Mouse (Mus musculus) forebrain, embryonic 13.5 days (tissue): Measurements from ENCODE around the gene Slc16a11. TPM values are rescaled to one million over a fixed set of nuclear protein-coding genes. Genes with fewer than 3 reads are reported as not detected.

Experiments
- ATAC-seq: fragments of 200-750 bp; cut with Nextera tagmentation; 2 replicates; pipeline ENCODE4 v1.8.0; 2017
- H3K27ac ChIP-seq: fragments of 300-500 bp; sonication (generic); 2 replicates; pipeline ENCODE4 v1.5.1; 2015; ENCODE audit warnings: inconsistent platforms, mild to moderate bottlenecking, moderate library complexity
- H3K27me3 ChIP-seq: fragments of 300-500 bp; sonication (generic); 2 replicates; pipeline ENCODE4 v1.6.1; 2015; ENCODE audit warnings: mild to moderate bottlenecking, inconsistent platforms
- H3K36me3 ChIP-seq: fragments of 300-500 bp; sonication (generic); 2 replicates; pipeline ENCODE4 v1.6.1; 2015; ENCODE audit warnings: mild to moderate bottlenecking, inconsistent platforms; ENCODE audit not compliant: poor library complexity, severe bottlenecking
- H3K4me1 ChIP-seq: fragments of 300-500 bp; sonication (generic); 2 replicates; pipeline ENCODE4 v1.6.1; 2015; ENCODE audit warnings: inconsistent platforms
- H3K4me2 ChIP-seq: fragments of 300-500 bp; sonication (generic); 2 replicates; pipeline ENCODE4 v1.6.1; 2015; ENCODE audit warnings: inconsistent platforms, mild to moderate bottlenecking, moderate library complexity
- H3K4me3 ChIP-seq: fragments of 300-500 bp; sonication (generic); 2 replicates; pipeline ENCODE4 v1.5.1; 2015; ENCODE audit warnings: mild to moderate bottlenecking, inconsistent platforms
- H3K9ac ChIP-seq: fragments of 300-500 bp; sonication (generic); 2 replicates; pipeline ENCODE4 v1.6.1; 2015; ENCODE audit warnings: mild to moderate bottlenecking, inconsistent platforms
- H3K9me3 ChIP-seq: fragments of 300-500 bp; sonication (generic); replicated peaks from 2 replicates; pipeline ENCODE4 v1.6.1; 2016; ENCODE audit warnings: inconsistent platforms
- WGBS: fragments of 180-500 bp; shearing (Covaris S2); methylation state at CpG from one replicate; pipeline ENCODE4 v1.1.7; 2015; 5-methylcytosine and 5-hydroxymethylcytosine counted together
- polyA plus RNA-seq: library from polyadenylated mRNA; unstranded; fragments of >200 nt; fragmentation: Nextera tagmentation; extraction: Ambion mirVana; gene quantifications from 2 replicates; pipeline ENCODE4 v1.2.1, GENCODE M21; 2015

The Slc16a11 gene
- polyA plus RNA-seq, 1 experiment from 2014 or later = 1.8 TPM

DNA sequence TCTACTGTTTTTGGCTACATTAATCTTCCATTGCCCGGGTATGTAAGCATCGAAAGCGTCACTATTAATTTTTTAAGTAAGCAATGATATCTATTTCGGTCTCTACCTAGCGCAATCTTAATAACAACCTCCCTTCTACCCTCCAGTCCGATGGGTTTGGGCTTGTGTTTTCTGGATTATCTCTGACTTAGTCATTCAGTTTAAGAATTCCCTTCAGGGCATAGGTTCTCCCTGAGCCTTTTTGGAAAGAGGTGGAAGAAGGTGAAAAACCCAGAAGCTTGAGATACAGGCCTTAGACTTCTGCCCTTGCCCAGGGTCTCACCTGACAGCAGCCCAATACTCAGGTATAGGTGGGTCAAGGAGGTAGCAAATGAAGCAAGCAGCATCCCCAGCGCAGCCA lies 7.3 kb downstream of the Slc16a11 start:
- 62% methylated on average over 7 of the region's 7 CpGs for WGBS
- Histone ChIP-seq H3K36me3 (peaks cover 14% of the 10 kb centered on the region), H3K9ac (peak overlapping the region; percentile 81), H3K27me3 (peaks cover 36% of the 10 kb centered on the region), H3K4me1 (peaks cover 38% of the 10 kb centered on the region), H3K4me3 (peak overlapping the region; percentile 50), H3K9me3 (no peaks in the 10 kb centered on the region), H3K27ac (peak overlapping the region; percentile 83; the same call in 1 of the 2 replicates), H3K4me2 (peak overlapping the region; percentile 92)
- ATAC-seq = no peak

DNA sequence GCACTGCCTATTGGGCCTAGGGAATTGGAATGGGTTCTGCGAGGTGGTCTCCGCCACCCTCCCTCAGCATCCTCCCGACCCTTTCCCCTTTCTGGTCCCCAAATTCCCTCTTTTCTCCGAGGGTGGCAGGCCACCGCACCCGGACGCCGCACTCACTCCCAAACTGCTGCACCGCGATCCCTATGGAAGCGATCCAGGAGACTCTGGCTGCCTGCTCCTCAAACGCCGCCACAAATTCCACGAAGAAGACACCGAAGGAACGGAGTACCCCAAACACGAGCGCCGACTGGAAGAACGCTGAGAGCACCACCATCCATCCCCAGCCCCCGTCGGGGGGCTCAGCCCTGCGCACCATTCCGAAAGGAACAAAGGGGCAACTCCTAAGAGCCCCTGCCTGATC lies 7.8 kb downstream of the Slc16a11 start:
- peaks cover 36% of the 10 kb centered on the region for H3K27me3 ChIP-seq
- peak overlapping the region; percentile 81 for H3K9ac ChIP-seq
- peaks cover 33% of the 10 kb centered on the region for H3K4me1 ChIP-seq
- peak overlapping the region; percentile 50 for H3K4me3 ChIP-seq
- no peak for ATAC-seq
- no peaks in the 10 kb centered on the region for H3K9me3 ChIP-seq
- peak overlapping the region; percentile 83 for H3K27ac ChIP-seq
- H3K36me3 ChIP-seq = peaks cover 14% of the 10 kb centered on the region
- peak overlapping the region; percentile 92 for H3K4me2 ChIP-seq
- WGBS = 2% methylated on average over 24 of the region's 24 CpGs

DNA sequence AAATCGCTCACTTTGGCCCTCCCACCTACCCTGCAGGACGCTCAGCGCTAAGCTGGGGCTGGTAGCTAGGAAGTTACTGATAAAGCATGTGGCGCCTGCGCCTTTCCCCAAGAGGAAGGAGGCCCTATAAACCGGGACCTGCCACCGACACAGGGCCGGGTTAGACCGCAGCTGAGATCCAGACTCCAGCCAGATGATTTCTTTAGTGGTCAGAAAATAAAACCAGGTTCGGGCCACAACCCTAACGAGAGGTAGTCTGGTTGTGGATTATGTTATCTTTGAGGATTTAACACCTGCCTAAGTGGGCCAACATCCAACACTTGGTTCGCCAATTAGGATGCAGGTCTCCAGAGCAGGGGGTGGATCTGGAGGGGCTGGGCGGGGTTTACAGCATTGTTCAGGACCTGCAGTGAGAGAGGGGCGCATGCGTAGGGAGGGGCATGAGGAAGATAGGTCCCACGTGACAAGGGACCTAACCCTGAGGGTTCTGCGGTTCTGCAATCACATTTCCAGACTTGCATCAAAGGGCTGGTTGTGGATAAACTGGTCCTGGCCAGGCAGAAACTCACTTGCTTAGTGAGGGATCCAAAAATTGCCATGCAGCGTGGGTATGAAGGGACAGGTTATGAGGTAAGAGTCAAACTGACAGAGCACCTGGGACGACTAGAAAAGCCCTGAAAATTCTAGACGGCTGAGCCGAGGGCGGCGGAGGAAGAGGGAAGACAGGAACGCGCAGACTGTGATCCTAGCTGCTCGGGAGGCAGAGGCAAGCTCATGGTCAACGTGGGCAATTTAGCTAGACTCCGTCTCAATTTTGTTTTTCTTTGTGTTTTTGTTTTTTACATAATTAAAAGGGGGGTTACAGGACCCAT lies 8.4 kb downstream of the Slc16a11 start, which contains the start of gene Slc16a13:
Gene Slc16a13, minus strand, starts transcription at position 334 of the 872 bp plus-strand sequence.
- Histone ChIP-seq H3K4me3 (peak within 1 kb of the TSS; percentile 50), H3K36me3 (peaks cover 14% of the 10 kb centered on the region), H3K4me2 (peak within 1 kb of the TSS; percentile 92), H3K27me3 (peaks cover 36% of the 10 kb centered on the region), H3K9ac (peak within 1 kb of the TSS; percentile 81), H3K4me1 (peaks cover 35% of the 10 kb centered on the region), H3K27ac (peak within 1 kb of the TSS; percentile 83), H3K9me3 (no peaks in the 10 kb centered on the region)
- under 1% methylated on average over 28 of the region's 28 CpGs for WGBS
- ATAC-seq = peak; percentile 97

DNA sequence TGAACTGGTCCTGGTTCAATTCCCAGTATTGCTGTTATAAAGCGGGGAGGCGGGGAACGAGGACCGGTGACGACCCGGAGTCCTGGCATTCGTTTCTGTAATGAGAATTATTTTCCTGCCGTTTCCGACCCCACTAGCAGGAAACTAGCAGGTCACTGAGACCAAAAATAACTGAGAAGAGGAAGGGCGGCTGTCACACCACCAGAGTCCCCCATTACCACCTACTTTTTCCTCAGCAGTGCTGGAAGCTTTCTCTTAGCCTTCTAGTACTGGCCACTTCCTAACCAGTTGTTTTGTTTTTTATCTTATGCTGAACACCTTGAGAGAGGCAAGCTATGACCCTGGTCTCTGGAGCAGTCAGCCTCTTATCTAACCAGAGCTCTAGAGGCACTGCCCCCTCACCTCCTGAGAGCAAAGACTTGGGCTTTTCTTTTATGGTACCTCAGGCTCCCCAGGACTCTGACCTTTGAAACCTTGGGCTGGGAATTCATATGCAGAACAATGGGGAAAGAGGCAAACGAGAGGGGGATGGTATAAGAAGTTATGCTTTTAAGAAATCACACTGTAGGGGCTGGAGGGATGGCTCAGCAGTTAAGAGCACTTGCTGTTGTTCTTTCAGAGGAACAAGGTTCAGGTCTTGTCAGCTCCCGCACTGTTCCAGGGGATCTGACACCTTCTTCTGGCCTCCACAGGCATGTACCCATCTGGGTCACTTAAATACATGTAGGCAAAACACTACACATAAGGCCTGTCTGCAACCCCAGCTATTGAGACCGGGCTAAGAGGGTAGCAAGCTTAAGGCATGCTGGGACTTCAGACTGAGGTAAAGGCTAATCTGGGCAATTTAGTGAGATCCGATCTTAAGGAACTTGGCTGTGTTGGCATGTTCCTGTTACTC lies 9.3 kb downstream of the Slc16a11 start:
- Histone ChIP-seq H3K4me1 (peaks cover 44% of the 10 kb centered on the region), H3K9me3 (no peaks in the 10 kb centered on the region), H3K36me3 (peaks cover 12% of the 10 kb centered on the region), H3K27ac (no peak overlapping the region), H3K4me3 (peak overlapping the region; percentile 50), H3K4me2 (peak overlapping the region; percentile 92), H3K27me3 (peaks cover 36% of the 10 kb centered on the region), H3K9ac (peak overlapping the region; percentile 67)
- WGBS = 9% methylated on average over 14 of the region's 14 CpGs
- ATAC-seq = no peak

DNA sequence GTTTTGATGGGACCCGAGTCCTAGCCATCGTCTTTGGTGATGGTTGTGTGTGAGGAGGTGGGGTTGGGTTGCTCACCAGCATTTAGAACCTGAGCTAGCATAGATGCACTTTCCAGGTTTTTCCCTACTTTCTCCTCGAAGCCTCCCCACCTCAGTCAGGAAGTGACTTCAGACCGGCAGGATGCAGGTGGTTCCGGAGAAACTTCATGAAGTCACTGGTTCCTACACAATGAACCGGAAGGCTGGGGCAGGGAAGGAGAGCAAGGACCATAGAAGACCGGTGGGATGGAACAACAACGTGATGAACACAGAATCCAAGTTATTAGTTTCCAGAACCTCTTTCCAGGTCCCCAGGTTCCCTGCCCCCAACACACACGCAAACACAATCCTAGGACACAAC lies 11.2 kb downstream of the Slc16a11 start:
- Histone ChIP-seq H3K4me1 (peaks cover 57% of the 10 kb centered on the region), H3K9ac (no peak overlapping the region), H3K36me3 (no peaks in the 10 kb centered on the region), H3K27ac (no peak overlapping the region), H3K27me3 (peaks cover 48% of the 10 kb centered on the region), H3K9me3 (no peaks in the 10 kb centered on the region), H3K4me3 (no peak overlapping the region), H3K4me2 (no peak overlapping the region)
- 85% methylated on average over 9 of the region's 9 CpGs for WGBS
- no peak for ATAC-seq

DNA sequence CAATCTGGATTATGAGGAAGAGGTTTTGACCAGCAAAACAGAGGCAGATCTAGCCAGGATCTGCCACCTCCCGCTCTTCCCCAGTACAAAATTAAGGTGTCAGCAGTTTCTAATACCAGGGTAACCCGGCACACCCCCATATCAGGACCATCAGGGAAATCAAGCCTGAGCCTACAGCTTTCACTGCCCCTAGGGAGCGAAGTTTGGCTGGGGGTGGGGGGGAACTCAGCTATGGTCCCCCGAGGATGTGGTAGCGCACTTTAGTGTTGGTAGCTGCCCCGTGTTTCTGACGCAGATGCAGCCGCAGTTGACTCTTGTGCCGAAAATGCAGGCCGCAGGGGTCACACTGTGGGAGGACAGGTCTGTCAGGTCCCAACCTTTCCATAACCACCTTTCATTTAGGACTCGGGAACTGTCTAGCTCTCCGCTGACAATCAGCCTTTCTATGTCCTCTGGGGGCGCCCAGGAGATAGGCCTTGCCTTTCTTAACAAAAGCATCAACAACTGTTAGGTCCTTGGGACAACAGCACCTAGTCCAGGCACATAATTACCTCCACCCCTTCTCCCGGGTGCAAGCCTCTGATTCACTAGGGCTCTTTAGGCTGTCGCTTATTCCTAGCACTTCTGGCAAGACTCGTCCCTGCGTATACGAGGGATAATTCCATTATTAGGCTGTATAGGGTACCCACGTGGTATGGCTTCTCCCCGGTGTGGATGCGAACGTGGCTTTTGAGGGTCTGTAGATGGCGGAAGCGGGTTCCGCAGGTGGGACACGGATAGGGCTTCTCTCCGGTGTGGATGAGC lies 13.4 kb downstream of the Slc16a11 start:
- no peak for ATAC-seq
- Histone ChIP-seq H3K36me3 (no peaks in the 10 kb centered on the region), H3K4me1 (peaks cover 55% of the 10 kb centered on the region), H3K4me3 (peak overlapping the region; percentile 26), H3K27me3 (peaks cover 68% of the 10 kb centered on the region), H3K9me3 (no peaks in the 10 kb centered on the region), H3K27ac (no peak overlapping the region), H3K4me2 (peak overlapping the region; percentile 54), H3K9ac (peak overlapping the region; percentile 43)
- WGBS = 16% methylated on average over 27 of the region's 27 CpGs

DNA sequence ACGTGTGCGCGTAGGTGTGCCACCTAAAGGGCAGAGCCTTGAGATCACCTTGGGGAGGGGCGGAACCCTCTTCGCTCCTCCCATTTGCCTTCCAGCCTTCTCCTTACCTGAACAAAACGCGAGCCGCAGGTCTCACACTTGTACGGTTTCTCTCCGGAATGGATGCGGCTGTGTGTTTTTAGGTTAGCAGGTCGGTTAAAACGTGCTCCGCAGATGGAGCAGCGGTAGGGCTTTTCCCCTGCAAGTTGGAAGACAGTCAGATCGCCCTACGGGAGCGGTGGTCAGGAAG lies 14.0 kb downstream of the Slc16a11 start:
- Histone ChIP-seq H3K9me3 (no peaks in the 10 kb centered on the region), H3K4me2 (peak overlapping the region; percentile 54), H3K9ac (peak overlapping the region; percentile 43), H3K4me3 (peak overlapping the region; percentile 26), H3K4me1 (peaks cover 51% of the 10 kb centered on the region), H3K27ac (no peak overlapping the region), H3K36me3 (no peaks in the 10 kb centered on the region), H3K27me3 (peaks cover 71% of the 10 kb centered on the region)
- ATAC-seq = no peak
- 6% methylated on average over 18 of the region's 18 CpGs for WGBS

DNA sequence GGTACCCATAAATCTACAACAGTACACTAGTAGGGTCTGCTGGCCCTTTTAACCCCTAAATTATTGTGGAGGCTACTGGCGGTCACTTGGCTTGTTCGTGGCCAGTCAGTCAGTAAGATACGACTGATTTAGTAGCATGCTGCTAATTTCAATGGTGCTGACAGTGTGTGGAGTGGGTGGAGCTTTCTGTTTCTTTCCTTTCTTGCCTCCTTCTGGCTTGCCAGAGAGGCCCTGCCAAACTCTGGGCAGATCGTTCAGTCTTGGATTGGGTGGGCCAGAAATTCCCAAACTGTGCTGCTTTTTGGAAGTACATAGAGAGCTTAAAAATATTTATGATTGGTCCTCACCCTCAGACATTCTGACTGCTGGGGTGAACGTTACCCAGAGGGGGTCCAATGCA lies 14.6 kb downstream of the Slc16a11 start:
- H3K9me3 ChIP-seq = no peaks in the 10 kb centered on the region
- no peak overlapping the region for H3K27ac ChIP-seq
- H3K27me3 ChIP-seq = peaks cover 72% of the 10 kb centered on the region
- WGBS = 34% methylated on average over 5 of the region's 5 CpGs
- no peak for ATAC-seq
- peaks cover 46% of the 10 kb centered on the region for H3K4me1 ChIP-seq
- peak overlapping the region; percentile 54 for H3K4me2 ChIP-seq
- H3K36me3 ChIP-seq = no peaks in the 10 kb centered on the region
- peak overlapping the region; percentile 43; the same call in 1 of the 2 replicates for H3K9ac ChIP-seq
- H3K4me3 ChIP-seq = peak overlapping the region; percentile 26

DNA sequence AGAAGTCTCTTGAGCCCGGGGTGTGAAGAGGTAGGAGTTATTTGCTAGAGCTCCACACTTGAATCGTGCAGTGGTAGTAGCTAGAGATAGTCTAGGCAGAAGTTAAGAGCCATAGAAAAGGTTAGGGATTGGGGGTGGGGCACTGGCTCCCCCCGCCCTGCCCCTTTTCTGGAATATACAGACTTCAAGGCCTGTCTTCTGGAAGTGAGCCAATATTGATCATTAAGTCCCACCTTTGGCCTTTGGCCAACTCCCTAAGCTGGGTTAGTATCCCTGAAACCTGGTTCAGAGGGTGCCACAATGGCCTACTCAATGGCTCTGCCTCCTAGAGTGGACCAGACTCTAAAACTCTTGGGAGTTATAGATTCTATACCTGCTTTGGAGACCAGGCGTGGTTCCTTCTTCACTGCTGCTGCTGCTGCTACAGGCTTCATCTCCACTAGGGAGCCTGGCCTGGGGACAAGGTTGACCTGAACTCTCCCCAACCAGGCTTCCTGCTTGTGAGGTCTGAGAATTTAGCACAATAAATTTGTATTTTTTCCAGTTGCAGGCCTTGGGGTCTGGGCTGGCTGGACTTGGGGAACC lies 15.2 kb downstream of the Slc16a11 start:
- WGBS = 85% methylated on average over 4 of the region's 4 CpGs
- no peak for ATAC-seq
- H3K4me3 ChIP-seq = 0 out of 2 replicates have a peak overlapping the region, but pooled peaks have one; percentile 30
- H3K9me3 ChIP-seq = no peaks in the 10 kb centered on the region
- peaks cover 72% of the 10 kb centered on the region for H3K27me3 ChIP-seq
- peak overlapping the region; percentile 54 for H3K4me2 ChIP-seq
- no peaks in the 10 kb centered on the region for H3K36me3 ChIP-seq
- no peak overlapping the region for H3K9ac ChIP-seq
- no peak overlapping the region for H3K27ac ChIP-seq
- peaks cover 48% of the 10 kb centered on the region for H3K4me1 ChIP-seq

DNA sequence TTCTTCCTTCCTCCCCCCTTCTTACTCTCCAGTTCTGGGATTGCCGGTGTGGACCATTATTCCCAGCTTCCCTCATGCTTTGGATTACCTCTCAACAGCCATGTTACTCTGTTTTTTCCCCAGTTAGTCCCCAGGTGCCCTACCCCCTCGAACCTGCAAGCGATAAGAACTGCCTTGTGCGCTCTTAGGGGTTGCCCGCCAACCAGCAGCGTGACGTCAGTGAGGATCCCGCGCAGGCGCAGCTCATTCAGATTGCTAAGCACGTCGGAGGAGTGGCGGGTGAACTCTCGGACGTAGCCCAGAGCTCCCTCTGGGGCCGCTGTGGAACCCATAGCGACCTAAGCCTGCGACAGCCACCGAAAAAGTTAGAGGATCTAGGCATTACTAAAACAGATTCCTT lies 16.3 kb downstream of the Slc16a11 start:
- Histone ChIP-seq H3K27ac (no peak overlapping the region), H3K36me3 (no peaks in the 10 kb centered on the region), H3K9me3 (no peaks in the 10 kb centered on the region), H3K4me2 (peak overlapping the region; percentile 54), H3K27me3 (peaks cover 72% of the 10 kb centered on the region), H3K4me3 (peak overlapping the region; percentile 30), H3K9ac (peak overlapping the region; percentile 48), H3K4me1 (peaks cover 52% of the 10 kb centered on the region)
- peak; percentile 63; the same call in 1 of the 2 replicates for ATAC-seq
- under 1% methylated on average over 19 of the region's 19 CpGs for WGBS
